Mouse (Mus musculus) thymus, postnatal 4 days (tissue): ENCODE data around the gene Mpi.

Experiments used
- DNase-seq: peaks from one replicate; pipeline ENCODE4 v3.0.0; 2021

Mpi gene

GRCm38 (mm10) chr9:57560861-57561710 lies 8.5 kb upstream of the Mpi start, which contains the start of gene Scamp2:
Gene Scamp2, plus strand, starts transcription at chr9:57560943.
- peak; percentile 91 for DNase-seq

- no peak for DNase-seq
These were observed 7.7 kb upstream of the Mpi start for GRCm38 (mm10) chr9:57560263-57560662.

GRCm38 (mm10) chr9:57559568-57559967 lies 7.0 kb upstream of the Mpi start:
- no peak for DNase-seq

GRCm38 (mm10) chr9:57558625-57559024 lies 6.1 kb upstream of the Mpi start:
- no peak for DNase-seq

GRCm38 (mm10) chr9:57557215-57557614 lies 4.7 kb upstream of the Mpi start:
- DNase-seq = no peak

- DNase-seq = no peak
These were observed 2.2 kb upstream of the Mpi start for GRCm38 (mm10) chr9:57554753-57555152.

GRCm38 (mm10) chr9:57553119-57553518 lies 556 bp upstream of the Mpi start:
- DNase-seq = no peak

- no peak for DNase-seq
These were observed 2.3 kb downstream of the Mpi start for GRCm38 (mm10) chr9:57550126-57550862.

GRCm38 (mm10) chr9:57549186-57549585 lies 3.4 kb downstream of the Mpi start:
- no peak for DNase-seq

GRCm38 (mm10) chr9:57547869-57548268 lies 4.7 kb downstream of the Mpi start:
- no peak for DNase-seq

- DNase-seq = no peak
These were observed 5.3 kb downstream of the Mpi start for GRCm38 (mm10) chr9:57547287-57547686.

GRCm38 (mm10) chr9:57543951-57544350 lies 8.6 kb downstream of the Mpi start:
- DNase-seq = no peak

- peak; percentile 51 for DNase-seq
These were observed 11.3 kb downstream of the Mpi start for GRCm38 (mm10) chr9:57541312-57541711.

GRCm38 (mm10) chr9:57539550-57539949 lies 13.0 kb downstream of the Mpi start:
- no peak for DNase-seq

- no peak for DNase-seq
These were observed 14.8 kb downstream of the Mpi start for GRCm38 (mm10) chr9:57537728-57538181.

- DNase-seq = peak; percentile 91
These were observed 15.4 kb downstream of the Mpi start, which contains the start of gene Fam219b for GRCm38 (mm10) chr9:57537044-57537727. Gene Fam219b, plus strand, starts transcription at chr9:57537528.

- DNase-seq = no peak
These were observed 16.2 kb downstream of the Mpi start for GRCm38 (mm10) chr9:57536362-57536761.

GRCm38 (mm10) chr9:57531946-57532345 lies 20.6 kb downstream of the Mpi start:
- no peak for DNase-seq

GRCm38 (mm10) chr9:57526435-57526834 lies 26.1 kb downstream of the Mpi start:
- DNase-seq = no peak

GRCm38 (mm10) chr9:57525516-57525915 lies 27.0 kb downstream of the Mpi start:
- DNase-seq = no peak

- no peak for DNase-seq
These were observed 28.1 kb downstream of the Mpi start for GRCm38 (mm10) chr9:57524439-57524838.

- DNase-seq = no peak
These were observed 28.8 kb downstream of the Mpi start for GRCm38 (mm10) chr9:57523754-57524153.

- no peak for DNase-seq
These were observed 29.7 kb downstream of the Mpi start for GRCm38 (mm10) chr9:57522861-57523246.
